Mouse (Mus musculus) lung, adult 10 weeks (tissue): Measurements from ENCODE around the gene Hyal3. TPM values are rescaled to one million over a fixed set of nuclear protein-coding genes. Genes with fewer than 3 reads are reported as not detected.

Experiments
- polyA plus RNA-seq: library from polyadenylated mRNA; stranded (reverse); fragments of 350-450 nt; fragmentation: Illumina TruSeq; extraction: RNeasy Lipid Tissue Mini Kit (QIAGEN cat#74804); gene quantifications from one replicate; pipeline ENCODE4 v1.2.3, GENCODE M21; 2014; ENCODE audit warnings: low read depth, low replicate concordance; ENCODE audit not compliant: insufficient read depth

Gene Hyal3
- polyA plus RNA-seq, result 0.70 TPM

GRCm38 (mm10) chr9:107580501-107581317, at the start of gene Hyal3:
Gene Hyal3 (plus strand): TSS chr9:107580818.

DNA sequence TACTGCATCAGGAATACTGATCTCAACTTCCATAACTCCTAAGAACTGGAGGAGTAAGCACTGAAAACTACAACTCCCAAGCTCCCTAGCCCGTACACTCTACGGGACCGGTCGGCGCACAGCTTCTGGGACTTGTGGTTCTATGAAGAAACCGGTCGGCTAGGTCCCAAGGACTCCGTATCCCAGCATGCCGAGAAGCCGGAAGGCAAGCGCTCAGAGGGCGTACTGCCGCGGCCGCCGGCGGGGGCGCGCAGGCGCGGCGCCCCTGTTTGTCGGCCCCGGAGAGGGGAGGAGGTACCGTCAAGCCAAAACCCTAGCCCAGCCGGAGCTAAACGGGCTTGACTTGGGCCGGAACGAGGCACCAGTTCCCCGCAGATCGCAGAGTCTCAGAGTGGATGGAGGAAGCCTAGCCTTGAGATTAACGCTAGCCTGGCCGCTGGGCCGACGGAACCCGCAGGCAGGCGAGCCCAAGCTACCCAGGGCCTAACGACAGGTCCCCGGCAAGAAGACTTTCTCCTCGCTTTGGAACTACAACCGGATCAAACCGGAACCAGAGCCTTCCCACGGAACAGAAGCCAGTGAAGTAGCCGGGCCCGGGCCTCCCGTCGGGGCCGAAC, 46.7 kb upstream of the Hyal3 start, which contains the start of gene Tmem115:
TSS of gene Tmem115 (plus strand) at position 155 of the 617 bp plus-strand sequence.

GRCm38 (mm10) chr9:107541474-107542351, 38.9 kb upstream of the Hyal3 start, which contains the start of the genes Cyb561d2 and Nprl2:
Gene Cyb561d2 (minus strand): TSS chr9:107542193.
Gene Nprl2 (plus strand): TSS chr9:107542226.

GRCm38 (mm10) chr9:107547026-107547425, 33.6 kb upstream of the Hyal3 start, which contains the start of gene Zmynd10:
Gene Zmynd10 (plus strand): TSS chr9:107547298.

DNA sequence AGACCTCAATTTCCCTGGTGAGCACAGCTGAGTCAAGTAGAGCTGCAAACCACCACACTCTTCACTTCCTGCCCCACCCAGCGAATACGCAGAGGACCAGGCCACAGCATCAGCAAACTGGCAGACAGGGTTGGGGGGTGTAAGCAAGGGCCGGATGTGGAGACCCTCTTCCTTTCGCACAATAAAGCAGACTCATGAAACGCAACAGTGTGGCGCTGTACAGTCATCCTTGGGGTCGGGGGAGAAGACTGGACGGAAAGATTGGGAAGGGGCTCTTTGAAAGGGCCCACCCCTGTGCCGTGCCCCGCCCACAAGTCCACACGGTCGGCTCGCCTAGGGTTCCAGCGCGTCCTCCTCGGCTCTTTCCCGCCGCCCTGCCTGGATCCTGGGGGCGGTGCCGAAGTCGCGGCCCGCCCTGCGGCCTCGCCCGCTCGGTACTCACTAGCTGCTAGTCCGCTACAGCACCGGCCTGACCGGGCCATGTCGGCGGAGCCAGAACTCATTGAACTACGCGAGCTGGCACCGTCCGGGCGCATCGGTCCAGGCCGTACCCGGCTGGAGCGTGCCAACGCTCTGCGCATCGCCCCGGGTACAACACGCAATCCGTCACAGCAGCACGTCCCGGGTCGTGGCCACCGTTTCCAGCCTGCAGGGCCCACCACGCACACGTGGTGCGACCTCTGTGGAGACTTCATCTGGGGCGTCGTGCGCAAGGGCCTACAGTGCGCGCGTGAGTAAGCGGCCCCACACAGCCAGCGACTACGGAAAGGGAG, 29.3 kb upstream of the Hyal3 start, which contains the start of gene Rassf1:
TSS of gene Rassf1 (plus strand) at position 439 of the 773 bp plus-strand sequence.

GRCm38 (mm10) chr9:107563029-107563581, 17.5 kb upstream of the Hyal3 start, which contains the start of gene Tusc2:
Gene Tusc2 (plus strand): TSS chr9:107563255.

DNA sequence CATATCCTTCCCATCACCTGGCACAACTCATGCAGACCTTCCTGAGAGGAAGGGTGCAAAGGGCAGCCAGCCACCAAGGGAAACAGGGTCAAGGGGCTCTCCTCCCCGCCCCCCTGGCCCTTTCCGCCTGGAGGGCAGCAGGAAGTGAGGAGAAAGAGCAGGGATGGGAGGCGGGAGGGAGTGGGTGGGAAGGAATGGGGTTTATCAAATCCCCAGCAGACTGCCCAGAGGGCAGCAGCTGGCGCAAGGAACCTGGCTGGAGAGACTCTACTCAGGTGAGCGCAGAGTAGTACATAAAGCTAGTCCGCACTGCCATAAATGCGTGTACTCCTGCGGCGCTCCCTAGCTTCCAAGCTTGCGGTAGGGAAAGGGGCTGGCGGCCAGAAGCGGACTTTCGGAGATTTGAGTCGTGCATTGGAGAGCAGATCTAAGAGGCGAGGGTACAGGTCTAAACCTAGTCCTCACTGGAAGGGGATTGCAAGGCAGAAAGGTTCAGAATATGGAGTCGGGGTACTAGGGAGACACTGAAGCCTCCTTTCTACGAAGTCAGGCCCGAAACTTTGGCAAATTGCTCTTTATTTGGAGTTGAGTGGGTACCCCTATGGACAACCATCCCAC, 12.8 kb upstream of the Hyal3 start, which contains the start of gene Hyal2:
TSS of gene Hyal2 (plus strand) at position 244 of the 618 bp plus-strand sequence.

DNA sequence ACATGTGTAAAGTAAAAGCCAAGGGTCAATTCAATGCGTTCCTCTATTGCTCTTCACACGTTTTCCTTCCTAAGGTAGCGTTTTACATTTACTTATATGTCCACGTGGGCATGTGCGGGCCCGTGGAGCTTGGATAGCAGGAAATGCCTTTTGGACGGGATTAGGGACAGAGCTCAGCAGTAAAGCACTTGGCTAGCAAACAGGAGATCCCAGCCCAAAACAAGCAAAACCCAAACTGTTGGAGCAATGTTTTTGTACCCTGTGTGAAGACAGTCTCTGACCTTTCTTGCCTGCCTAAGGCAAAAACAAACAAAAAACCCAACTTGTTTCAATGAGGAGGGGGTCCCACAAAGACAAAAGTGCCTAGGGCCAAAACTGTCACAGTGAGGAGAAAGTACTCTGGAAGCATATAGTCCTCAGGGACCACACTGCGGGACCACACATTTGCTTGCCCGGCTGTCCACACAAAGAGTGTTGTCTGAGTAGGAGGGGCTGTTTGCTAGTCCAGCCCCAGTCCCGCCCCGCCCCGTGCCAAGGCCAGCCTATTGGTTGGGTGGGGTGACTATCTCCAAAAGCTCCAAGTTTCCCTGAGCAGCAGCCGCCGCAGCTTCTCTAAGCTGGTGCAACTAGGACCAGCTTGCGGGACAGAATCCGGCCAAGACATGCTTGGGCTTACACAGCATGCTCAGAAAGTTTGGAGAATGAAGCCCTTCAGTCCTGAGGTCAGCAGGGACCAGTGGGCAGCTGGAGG, 4.1 kb upstream of the Hyal3 start, which contains the start of gene Hyal1:
TSS of gene Hyal1 (plus strand) at position 571 of the 751 bp plus-strand sequence.

DNA sequence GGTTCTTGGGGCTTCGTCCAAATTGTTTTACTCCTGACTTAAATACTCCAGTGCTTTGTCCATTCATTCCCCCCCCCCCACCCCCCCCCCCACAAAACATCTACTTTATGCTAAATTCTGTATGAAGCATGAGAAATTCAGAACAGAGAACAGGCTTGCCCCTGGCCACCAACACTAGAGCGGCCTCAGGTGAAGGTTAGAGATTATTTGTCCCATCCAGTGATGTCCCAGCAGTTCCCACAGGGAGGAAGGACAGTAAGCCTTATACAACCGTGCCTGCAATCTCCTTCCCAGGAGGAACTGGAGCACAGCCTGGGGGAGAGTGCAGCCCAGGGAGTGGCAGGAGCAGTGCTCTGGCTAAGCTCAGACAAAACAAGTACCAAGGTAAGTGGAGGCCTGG, 2.0 kb upstream of the Hyal3 start, which contains the start of gene Naa80:
TSS of gene Naa80 (plus strand) at position 301 of the 400 bp plus-strand sequence.

DNA sequence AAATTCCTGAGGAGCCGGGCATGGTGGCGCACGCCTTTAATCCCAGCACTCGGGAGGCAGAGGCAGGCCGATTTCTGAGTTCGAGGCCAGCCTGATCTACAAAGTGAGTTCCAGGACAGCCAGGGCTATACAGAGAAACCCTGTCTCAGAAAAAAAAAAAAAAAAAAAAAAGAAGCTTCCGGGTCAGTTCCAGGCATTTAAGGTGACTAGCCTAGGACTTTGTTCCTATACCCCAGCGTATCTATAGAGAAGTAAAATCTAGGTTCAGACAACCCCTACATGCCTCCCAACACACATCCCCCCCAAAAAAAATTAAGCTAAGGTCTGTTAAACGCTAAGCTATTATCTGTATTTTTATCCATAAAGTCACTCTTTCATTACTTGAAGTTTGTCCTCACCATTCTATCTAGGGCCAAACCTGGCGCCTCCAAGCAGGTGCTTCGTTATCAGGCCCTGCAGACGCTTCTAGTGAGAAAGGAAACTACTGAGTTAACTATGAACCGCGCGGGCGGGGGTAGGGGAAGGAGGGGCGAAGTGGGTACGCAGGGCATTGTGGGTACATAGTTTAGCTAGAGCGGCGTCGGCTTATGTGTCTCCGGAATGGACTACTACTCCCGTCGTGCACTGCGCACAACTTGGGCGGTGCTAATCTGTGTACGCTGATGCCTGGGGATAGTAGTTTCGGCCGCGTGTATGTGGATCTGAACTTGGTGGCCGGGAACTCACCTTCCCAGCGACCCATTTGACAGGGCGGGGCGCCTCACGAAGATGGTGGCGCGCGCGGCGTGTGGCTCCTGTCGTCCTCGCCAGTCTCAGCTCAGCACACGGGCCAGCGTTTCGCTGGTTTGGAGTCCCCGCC, 6.6 kb downstream of the Hyal3 start, which contains the start of gene Ifrd2:
TSS of gene Ifrd2 (plus strand) at position 669 of the 859 bp plus-strand sequence.

DNA sequence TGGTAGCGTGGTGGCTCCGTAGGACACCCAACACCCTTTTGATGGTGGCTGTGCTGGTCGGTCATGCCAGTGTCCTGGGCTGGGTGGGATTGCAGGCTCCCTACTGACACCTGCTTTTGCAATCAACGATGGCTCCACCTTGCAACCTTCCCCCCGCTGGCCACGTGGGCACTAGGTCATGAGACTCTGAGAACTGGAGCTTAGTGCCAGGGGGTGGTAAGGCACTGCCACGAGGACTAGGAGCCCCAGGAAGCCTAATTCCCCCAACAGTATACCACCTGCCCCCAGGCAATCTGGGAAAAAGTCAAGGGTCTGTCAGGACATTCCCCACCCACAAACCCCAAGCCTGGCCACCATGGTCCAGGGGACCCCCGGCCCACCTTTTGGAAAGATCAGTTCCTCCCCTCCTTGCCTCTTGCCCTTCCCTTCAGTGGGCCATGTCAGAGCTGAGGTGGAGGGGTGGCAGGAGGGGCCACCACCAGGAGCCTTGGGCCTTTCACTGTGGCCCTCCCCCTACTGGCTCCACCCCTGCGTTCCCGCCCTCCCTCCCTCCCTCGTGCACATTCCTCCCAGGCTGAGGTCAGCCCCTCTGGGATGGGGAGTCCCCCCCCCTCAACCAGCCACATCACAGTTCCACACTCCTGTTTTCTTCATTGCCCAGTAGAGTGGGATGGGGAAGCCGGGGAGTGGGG, 28.3 kb downstream of the Hyal3 start, which contains the start of gene Sema3b:
TSS of gene Sema3b (minus strand) at position 489 of the 692 bp plus-strand sequence.

GRCm38 (mm10) chr9:107635279-107636028, 54.8 kb downstream of the Hyal3 start, which contains the start of gene Gnai2:
Gene Gnai2 (minus strand): TSS chr9:107635367.

